Mouse (Mus musculus): ENCODE results near the gene Gm572. TPM values are rescaled to one million over a fixed set of nuclear protein-coding genes. Genes with fewer than 3 reads are reported as not detected.

Gm572 gene
- polyA plus RNA-seq, 1 experiment from 2014 or later, result not detected

DNA sequence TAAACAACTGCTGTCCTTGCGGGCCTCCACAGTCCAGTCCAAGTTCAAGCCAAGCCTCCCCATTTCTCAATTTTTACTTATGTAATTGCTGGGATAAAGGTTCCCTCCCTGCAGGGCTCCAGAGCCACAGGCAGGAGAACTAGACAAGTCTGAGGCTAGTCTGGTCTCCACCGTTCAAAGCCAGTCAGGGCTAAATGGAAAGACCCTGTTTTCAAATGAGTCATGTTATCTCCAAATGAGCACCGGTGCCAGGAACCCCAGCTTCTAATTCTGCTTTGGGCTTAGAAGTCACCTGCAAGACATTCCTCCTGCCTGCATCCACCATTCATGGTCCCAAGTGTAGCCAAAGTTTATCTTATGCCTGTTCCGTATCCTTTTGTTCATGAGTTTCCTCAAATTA is 41.2 kb upstream of the Gm572 start:
- Histone ChIP-seq H3K4me3 (replicated peaks; ENCODE audit: low read depth, low read length) (no peak overlapping the region), H3K27ac (no peak overlapping the region), H3K9me3 (replicated peaks; ENCODE audit: low read length) (no peaks in the 10 kb centered on the region), H3K9ac (ENCODE audit: low read depth, low read length) (no peak overlapping the region), H3K27me3 (ENCODE audit: insufficient read depth, low read length) (no peaks in the 10 kb centered on the region), H3K4me2 (ENCODE audit: low read length) (no peak overlapping the region), H3K36me3 (ENCODE audit: insufficient read depth, low read length) (0 out of 2 replicates have a peak, but pooled peaks cover 9% of the 10 kb centered on the region), H3K4me1 (replicated peaks; ENCODE audit: insufficient read depth, low read length) (no peaks in the 10 kb centered on the region)
- DNase-seq (ENCODE audit: low spot score) (no peak), ATAC-seq (replicated peaks; ENCODE audit: low FRiP score, low read depth) (no peak)
- whole genome bisulfite sequencing, result 74% methylated on average over 4 of the region's 4 CpGs
- no peak for TF ChIP-seq CTCF (IDR thresholded peaks at IDR 0.05; ENCODE audit: low read depth)

DNA sequence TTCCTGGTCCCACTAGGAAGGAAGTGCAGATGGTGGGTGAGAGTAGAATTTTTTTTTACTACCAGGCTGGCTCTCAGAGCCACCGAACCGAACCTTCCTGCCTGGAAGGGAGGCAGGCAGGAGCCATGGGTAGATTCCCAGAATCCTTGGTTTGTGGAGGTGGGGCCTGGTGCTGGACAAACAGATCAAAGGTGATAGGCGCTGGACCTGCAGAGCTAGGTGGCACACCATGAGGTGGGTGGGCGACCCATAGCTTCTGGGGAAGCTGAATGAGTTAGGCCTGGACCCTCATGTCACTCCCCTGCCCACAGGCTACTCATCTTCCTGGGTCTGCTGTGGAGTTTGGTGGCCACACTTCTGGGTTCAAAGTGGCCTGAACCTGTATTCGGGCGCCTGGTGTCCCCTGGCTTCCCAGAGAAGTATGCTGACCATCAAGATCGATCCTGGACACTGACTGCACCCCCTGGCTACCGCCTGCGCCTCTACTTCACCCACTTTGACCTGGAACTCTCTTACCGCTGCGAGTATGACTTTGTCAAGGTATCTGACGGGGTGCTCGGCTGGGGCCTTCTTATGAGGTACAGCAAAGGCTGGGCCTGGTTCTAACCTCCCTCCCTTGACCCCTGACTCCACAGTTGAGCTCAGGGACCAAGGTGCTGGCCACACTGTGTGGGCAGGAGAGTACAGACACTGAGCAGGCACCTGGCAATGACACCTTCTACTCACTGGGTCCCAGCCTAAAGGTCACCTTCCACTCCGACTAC is 40.6 kb upstream of the Gm572 start, which contains the start of gene Masp2:
Gene Masp2, plus strand, starts transcription at position 198 of the 764 bp plus-strand sequence.
- WGBS, result 91% methylated on average over 14 of the region's 14 CpGs
- no peak for ATAC-seq (replicated peaks; ENCODE audit: low FRiP score, low read depth)

DNA sequence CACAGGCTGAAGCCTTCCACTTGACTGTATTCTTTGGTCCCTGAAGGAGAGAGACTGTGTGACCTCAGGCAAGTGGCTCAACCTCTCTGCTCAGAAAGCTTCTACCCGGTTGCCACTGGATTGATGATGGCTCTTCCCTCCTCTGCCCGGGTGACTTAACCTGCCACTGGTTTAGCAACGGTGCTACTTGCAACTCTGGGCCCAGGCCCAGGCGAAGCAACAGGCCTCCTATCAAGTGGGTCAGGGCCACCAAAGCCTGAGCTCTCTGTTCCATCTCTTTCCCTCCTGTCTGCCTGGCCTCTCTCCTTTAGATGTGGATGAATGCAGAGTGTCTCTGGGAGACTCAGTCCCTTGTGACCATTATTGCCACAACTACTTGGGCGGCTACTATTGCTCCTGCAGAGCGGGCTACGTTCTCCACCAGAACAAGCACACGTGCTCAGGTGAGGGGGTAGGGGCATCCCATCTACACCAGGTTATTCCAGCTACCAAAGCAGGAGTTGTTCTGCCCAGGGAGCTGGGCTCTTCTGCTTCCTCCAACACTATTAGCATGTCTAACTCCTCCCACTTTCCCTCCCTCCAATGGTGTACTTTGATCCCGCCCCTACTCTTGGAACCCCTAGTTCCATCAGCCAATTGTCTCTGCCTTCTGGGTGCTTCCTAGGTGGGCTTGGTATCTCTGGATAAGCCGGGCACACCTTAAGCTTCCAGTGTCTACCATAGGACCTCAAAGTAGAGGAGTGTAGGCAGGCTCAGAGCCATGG is 39.6 kb upstream of the Gm572 start:
- 79% methylated on average over 10 of the region's 10 CpGs for WGBS
- DNase-seq (ENCODE audit: low spot score) (no peak), ATAC-seq (replicated peaks; ENCODE audit: low FRiP score, low read depth) (no peak)
- H3K27me3 ChIP-seq (ENCODE audit: insufficient read depth, low read length), result no peaks in the 10 kb centered on the region
- no peaks in the 10 kb centered on the region for H3K9me3 ChIP-seq (replicated peaks; ENCODE audit: low read length)
- 0 out of 2 replicates have a peak, but pooled peaks cover 1% of the 10 kb centered on the region for H3K36me3 ChIP-seq (ENCODE audit: insufficient read depth, low read length)
- H3K4me2 ChIP-seq (ENCODE audit: low read length), result no peak overlapping the region
- no peak overlapping the region for H3K9ac ChIP-seq (ENCODE audit: low read depth, low read length)
- H3K4me3 ChIP-seq (replicated peaks; ENCODE audit: low read depth, low read length), result no peak overlapping the region
- H3K4me1 ChIP-seq (replicated peaks; ENCODE audit: insufficient read depth, low read length), result 0 out of 2 replicates have a peak, but pooled peaks cover 3% of the 10 kb centered on the region
- TF ChIP-seq CTCF (IDR thresholded peaks at IDR 0.05; ENCODE audit: low read depth), result no peak
- no peak overlapping the region for H3K27ac ChIP-seq

More for the DNA sequence above, 40.6 kb upstream of the Gm572 start, which contains the start of gene Masp2:
- no peak within 1 kb of the TSS for H3K4me3 ChIP-seq (replicated peaks; ENCODE audit: low read depth, low read length)
- H3K4me2 ChIP-seq (ENCODE audit: low read length), result no peak within 1 kb of the TSS
- no peaks in the 10 kb centered on the region for H3K4me1 ChIP-seq (replicated peaks; ENCODE audit: insufficient read depth, low read length)
- H3K27ac ChIP-seq, result no peak within 1 kb of the TSS
- no peak for DNase-seq (ENCODE audit: low spot score)
- no peaks in the 10 kb centered on the region for H3K27me3 ChIP-seq (ENCODE audit: insufficient read depth, low read length)
- 0 out of 2 replicates have a peak, but pooled peaks cover 8% of the 10 kb centered on the region for H3K36me3 ChIP-seq (ENCODE audit: insufficient read depth, low read length)
- H3K9me3 ChIP-seq (replicated peaks; ENCODE audit: low read length), result no peaks in the 10 kb centered on the region
- TF ChIP-seq CTCF (IDR thresholded peaks at IDR 0.05; ENCODE audit: low read depth), result no peak
- H3K9ac ChIP-seq (ENCODE audit: low read depth, low read length), result no peak within 1 kb of the TSS

DNA sequence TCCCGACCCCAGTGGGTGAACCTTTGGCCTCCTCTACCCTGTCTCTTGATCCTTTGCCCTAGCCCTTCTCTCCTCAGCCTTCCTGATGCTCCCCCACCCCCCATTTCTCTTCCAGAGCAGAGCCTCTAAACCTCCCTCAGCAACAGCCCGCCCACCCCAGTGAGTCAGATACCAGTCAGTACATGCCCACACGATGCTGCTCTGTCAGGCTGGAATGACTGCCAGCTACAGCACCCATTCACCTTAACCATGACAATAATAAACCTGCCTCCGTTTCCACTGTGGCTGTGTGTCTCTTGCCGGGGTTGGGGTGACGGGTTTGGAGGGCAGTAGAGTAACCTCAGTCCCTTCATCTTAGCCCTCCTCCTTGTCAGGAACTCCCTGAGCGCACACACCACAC is 39.0 kb upstream of the Gm572 start:
- Histone ChIP-seq H3K27ac (no peak overlapping the region), H3K9ac (ENCODE audit: low read depth, low read length) (no peak overlapping the region), H3K4me1 (replicated peaks; ENCODE audit: insufficient read depth, low read length) (0 out of 2 replicates have a peak, but pooled peaks cover 3% of the 10 kb centered on the region), H3K4me3 (replicated peaks; ENCODE audit: low read depth, low read length) (no peak overlapping the region), H3K4me2 (ENCODE audit: low read length) (no peak overlapping the region), H3K9me3 (replicated peaks; ENCODE audit: low read length) (no peaks in the 10 kb centered on the region), H3K27me3 (ENCODE audit: insufficient read depth, low read length) (no peaks in the 10 kb centered on the region), H3K36me3 (ENCODE audit: insufficient read depth, low read length) (no peaks in the 10 kb centered on the region)
- WGBS, result 72% methylated on average over 7 of the region's 7 CpGs
- no peak for DNase-seq (ENCODE audit: low spot score)
- no peak for ATAC-seq (replicated peaks; ENCODE audit: low FRiP score, low read depth)
- TF ChIP-seq CTCF (IDR thresholded peaks at IDR 0.05; ENCODE audit: low read depth), result no peak

DNA sequence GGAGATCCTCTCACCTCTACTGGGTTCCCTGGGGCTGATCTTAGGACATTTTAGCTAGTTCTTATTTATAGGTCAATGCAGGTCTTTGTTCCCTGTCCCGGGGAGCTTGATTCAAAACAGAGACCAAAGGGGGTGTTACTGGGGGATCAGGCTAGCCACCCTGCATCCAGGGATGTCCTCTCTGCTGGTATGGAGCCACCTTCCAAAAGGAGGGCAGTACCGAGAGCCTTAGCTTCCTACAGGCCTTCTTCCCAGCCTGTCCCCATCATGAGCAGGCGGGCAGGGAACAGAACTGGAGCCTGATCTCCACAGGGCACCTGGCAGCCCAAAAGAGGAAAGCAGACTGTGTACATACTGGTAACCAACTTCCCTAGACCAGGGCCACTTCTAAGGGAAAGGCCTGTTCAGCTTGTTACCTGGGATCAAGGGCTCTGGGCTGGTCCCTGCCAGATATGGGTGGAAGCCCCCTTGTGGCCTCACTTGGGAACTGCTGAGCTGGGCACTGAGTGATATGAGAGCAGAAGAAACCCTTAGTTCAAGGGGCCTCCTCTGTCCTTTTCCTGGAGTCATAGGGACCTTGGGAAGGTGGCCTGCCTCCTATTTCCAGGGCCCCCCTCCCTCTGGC is 38.5 kb upstream of the Gm572 start:
- H3K9ac ChIP-seq (ENCODE audit: low read depth, low read length), result no peak overlapping the region
- H3K36me3 ChIP-seq (ENCODE audit: insufficient read depth, low read length), result no peaks in the 10 kb centered on the region
- no peak for ATAC-seq (replicated peaks; ENCODE audit: low FRiP score, low read depth)
- DNase-seq (ENCODE audit: low spot score), result peak; percentile 52
- 91% methylated on average over 3 of the region's 3 CpGs for WGBS
- 0 out of 2 replicates have a peak, but pooled peaks cover 3% of the 10 kb centered on the region for H3K4me1 ChIP-seq (replicated peaks; ENCODE audit: insufficient read depth, low read length)
- no peaks in the 10 kb centered on the region for H3K27me3 ChIP-seq (ENCODE audit: insufficient read depth, low read length)
- H3K9me3 ChIP-seq (replicated peaks; ENCODE audit: low read length), result no peaks in the 10 kb centered on the region
- H3K4me3 ChIP-seq (replicated peaks; ENCODE audit: low read depth, low read length), result no peak overlapping the region
- no peak overlapping the region for H3K4me2 ChIP-seq (ENCODE audit: low read length)
- TF ChIP-seq CTCF (IDR thresholded peaks at IDR 0.05; ENCODE audit: low read depth), result peak; percentile 74
- no peak overlapping the region for H3K27ac ChIP-seq

DNA sequence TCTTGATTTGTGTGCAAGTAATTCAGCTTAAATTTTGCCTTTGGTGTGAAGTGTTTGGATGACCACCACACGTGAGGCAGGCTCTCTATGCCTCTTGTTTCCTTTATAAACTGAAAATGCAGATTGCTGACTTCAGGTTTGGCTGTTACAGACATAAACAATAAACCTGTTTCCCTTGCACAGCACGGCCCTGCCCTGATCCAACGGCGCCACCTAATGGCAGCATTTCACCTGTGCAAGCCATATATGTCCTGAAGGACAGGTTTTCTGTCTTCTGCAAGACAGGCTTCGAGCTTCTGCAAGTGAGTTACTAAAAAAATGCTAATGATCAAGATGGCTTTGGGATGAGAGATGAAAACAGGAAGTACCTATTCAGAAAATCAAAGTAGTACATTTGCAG is 35.4 kb upstream of the Gm572 start:
- ATAC-seq (replicated peaks; ENCODE audit: low FRiP score, low read depth) (0 out of 2 replicates have a peak, but pooled peaks have one; percentile 25), DNase-seq (ENCODE audit: low spot score) (peak; percentile 84)
- H3K9ac ChIP-seq (ENCODE audit: low read depth, low read length), result no peak overlapping the region
- H3K27ac ChIP-seq, result no peak overlapping the region
- TF ChIP-seq CTCF (IDR thresholded peaks at IDR 0.05; ENCODE audit: low read depth), result peak; percentile 95
- no peaks in the 10 kb centered on the region for H3K27me3 ChIP-seq (ENCODE audit: insufficient read depth, low read length)
- no peaks in the 10 kb centered on the region; the same call in 1 of the 2 replicates for H3K36me3 ChIP-seq (ENCODE audit: insufficient read depth, low read length)
- H3K4me1 ChIP-seq (replicated peaks; ENCODE audit: insufficient read depth, low read length), result 0 out of 2 replicates have a peak, but pooled peaks cover 5% of the 10 kb centered on the region
- H3K4me3 ChIP-seq (replicated peaks; ENCODE audit: low read depth, low read length), result no peak overlapping the region
- 23% methylated on average over 5 of the region's 5 CpGs for WGBS
- no peak overlapping the region for H3K4me2 ChIP-seq (ENCODE audit: low read length)
- no peaks in the 10 kb centered on the region for H3K9me3 ChIP-seq (replicated peaks; ENCODE audit: low read length)

Data from kidney, postnatal 0 days (tissue).